Mouse (Mus musculus) brain, embryonic 14.5 days (tissue): ENCODE data around the gene Fam214a.

Experiments used
- CTCF ChIP-seq: fragments of 200-500 bp; IDR thresholded peaks from 2 replicates; pipeline ENCODE4 v1.5.1; 2012; ENCODE audit warnings: inconsistent platforms, mild to moderate bottlenecking, moderate library complexity, borderline replicate concordance; ENCODE audit not compliant: insufficient read depth, insufficient read length; ENCODE audit errors: extremely low read depth
- POLR2A ChIP-seq: fragments of 200-500 bp; IDR thresholded peaks from 2 replicates; pipeline ENCODE4 v1.6.1; 2012; ENCODE audit warnings: mild to moderate bottlenecking, inconsistent platforms, borderline replicate concordance; ENCODE audit not compliant: poor library complexity, insufficient read depth, insufficient read length, severe bottlenecking; ENCODE audit errors: extremely low read depth

GRCm38 (mm10) chr9:74988893-74989460 is 36.3 kb downstream of the Fam214a start:
- no peak for TF ChIP-seq CTCF
- no peak for TF ChIP-seq POLR2A
